Mouse (Mus musculus) spleen, adult 2 months (tissue): Measurements from ENCODE around the gene Chchd3.

Source experiments
- CTCF ChIP-seq: fragments of 200-500 bp; IDR thresholded peaks from 2 replicates; pipeline ENCODE4 v1.5.1; 2011; ENCODE audit warnings: mild to moderate bottlenecking, inconsistent platforms; ENCODE audit not compliant: insufficient read depth, insufficient read length, insufficient replicate concordance; ENCODE audit errors: extremely low read depth
- POLR2A ChIP-seq: fragments of 200-500 bp; IDR thresholded peaks from 2 replicates; pipeline ENCODE4 v1.6.1; 2011; ENCODE audit warnings: low read depth, low read length, inconsistent platforms

- TF ChIP-seq CTCF (no peak), POLR2A (no peak)
Observed at GRCm38 (mm10) chr6:32754524-32754923, 305.5 kb downstream of the Chchd3 start.
